ENCODE assay signal across 7 mouse cellular contexts in genomic region chr11:115563406-115563805, GRCm38 (mm10). TPM values are rescaled to one million over a fixed set of nuclear protein-coding genes. Genes with fewer than 3 reads are reported as not detected.
DNase-seq lines count a peak whose midpoint lies in the region; ATAC-seq lines count a peak whose summit lies in the region.

No protein-coding gene starts in this region.

- H3K9me3 ChIP-seq in hindbrain, embryonic 14.5 days (ENCODE audit: control insufficient read depth, low read length), result no peaks in the 10 kb centered on the region
- H3K9me3 ChIP-seq in midbrain, embryonic 14.5 days (ENCODE audit: control insufficient read depth, low read length), result no peaks in the 10 kb centered on the region

- H3K27ac ChIP-seq in hindbrain, embryonic 14.5 days, result no peak overlapping the region; the same call in 1 of the 2 replicates
- peak overlapping the region; percentile 84; the same call in 1 of the 2 replicates for H3K27ac ChIP-seq in midbrain, embryonic 14.5 days (replicated peaks; ENCODE audit: low read depth, low read length)

- ATAC-seq in hindbrain, embryonic 14.5 days (ENCODE audit: low FRiP score), result no peak
- no peak for ATAC-seq in midbrain, embryonic 14.5 days (ENCODE audit: low FRiP score, low TSS enrichment)

- peak overlapping the region; percentile 75 for H3K4me2 ChIP-seq in hindbrain, embryonic 14.5 days (replicated peaks)
- peak overlapping the region; percentile 73 for H3K4me2 ChIP-seq in midbrain, embryonic 14.5 days (ENCODE audit: low read length)

- peak overlapping the region; percentile 64 for H3K4me3 ChIP-seq in hindbrain, embryonic 14.5 days (replicated peaks; ENCODE audit: low read length)
- H3K4me3 ChIP-seq in midbrain, embryonic 14.5 days (replicated peaks; ENCODE audit: low read depth, low read length), result peak overlapping the region; percentile 75

- 58% methylated on average over 4 of the region's 4 CpGs for WGBS in hindbrain, embryonic 14.5 days
- WGBS in midbrain, embryonic 14.5 days, result 44% methylated on average over 4 of the region's 4 CpGs

- no peaks in the 10 kb centered on the region for H3K27me3 ChIP-seq in hindbrain, embryonic 14.5 days (ENCODE audit: control insufficient read depth, insufficient read depth, low read length)
- no peaks in the 10 kb centered on the region for H3K27me3 ChIP-seq in midbrain, embryonic 14.5 days (ENCODE audit: control insufficient read depth, insufficient read depth, low read length)

- peaks cover 22% of the 10 kb centered on the region for H3K36me3 ChIP-seq in hindbrain, embryonic 14.5 days (replicated peaks; ENCODE audit: control insufficient read depth, insufficient read depth)
- H3K36me3 ChIP-seq in midbrain, embryonic 14.5 days (ENCODE audit: control insufficient read depth, insufficient read depth, low read length), result peaks cover 24% of the 10 kb centered on the region

- peak; percentile 20 to 40 for DNase-seq in spleen, postnatal 10 days (ENCODE audit: low spot score in 2 of 2)
- DNase-seq in spleen, postnatal 4 days (ENCODE audit: low spot score in 2 of 2), result no peak
- peak; percentile 39 for DNase-seq in embryo, embryonic 10 days (ENCODE audit: low spot score)
- no peak for DNase-seq in hindbrain, embryonic 14.5 days (ENCODE audit: low spot score)
- DNase-seq in midbrain, embryonic 14.5 days, result no peak
- DNase-seq in right cerebral cortex, postnatal 10 days (ENCODE audit: low spot score in 2 of 2), result no peak
- no peak for DNase-seq in frontal cortex, postnatal 36 days (ENCODE audit: low spot score in 2 of 2)

- peak overlapping the region; percentile 76 for H3K9ac ChIP-seq in hindbrain, embryonic 14.5 days
- 0 out of 2 replicates have a peak overlapping the region, but pooled peaks have one; percentile 73 for H3K9ac ChIP-seq in midbrain, embryonic 14.5 days (replicated peaks; ENCODE audit: low read length)

- peaks cover 9% of the 10 kb centered on the region for H3K4me1 ChIP-seq in hindbrain, embryonic 14.5 days (replicated peaks; ENCODE audit: control insufficient read depth, insufficient read depth, low read length)
- peaks cover 7% of the 10 kb centered on the region; the same call in 1 of the 2 replicates for H3K4me1 ChIP-seq in midbrain, embryonic 14.5 days (ENCODE audit: control insufficient read depth, insufficient read depth, low read length)

RNA-seq across cellular contexts. Expression of gene Nup85, which starts 0.8 kb away (rescaled TPM):
- polyA plus RNA-seq in hindbrain, embryonic 14.5 days (2014; fragmentation: Nextera tagmentation; extraction: Ambion mirVana), result 95.2 and 99.8 TPM in 2 replicates
- polyA plus RNA-seq in midbrain, embryonic 14.5 days (2014; fragmentation: Nextera tagmentation; extraction: Ambion mirVana), result 83.7 and 107 TPM in 2 replicates

RNA-seq across cellular contexts. Expression of gene Sumo2, which starts 27.3 kb away (rescaled TPM):
- polyA plus RNA-seq in hindbrain, embryonic 14.5 days (2014; fragmentation: Nextera tagmentation; extraction: Ambion mirVana), result 968 and 989 TPM in 2 replicates
- polyA plus RNA-seq in midbrain, embryonic 14.5 days (2014; fragmentation: Nextera tagmentation; extraction: Ambion mirVana), result 1,242 and 1,259 TPM in 2 replicates

RNA-seq across cellular contexts. Expression of gene Mrps7, which starts 40.3 kb away (rescaled TPM):
- 72.5 and 74.1 TPM in 2 replicates for polyA plus RNA-seq in hindbrain, embryonic 14.5 days (2014; fragmentation: Nextera tagmentation; extraction: Ambion mirVana)
- 75.7 and 83.4 TPM in 2 replicates for polyA plus RNA-seq in midbrain, embryonic 14.5 days (2014; fragmentation: Nextera tagmentation; extraction: Ambion mirVana)

RNA-seq across cellular contexts. Expression of gene Gga3, which starts 40.4 kb away (rescaled TPM):
- 34.1 and 39.4 TPM in 2 replicates for polyA plus RNA-seq in hindbrain, embryonic 14.5 days (2014; fragmentation: Nextera tagmentation; extraction: Ambion mirVana)
- polyA plus RNA-seq in midbrain, embryonic 14.5 days (2014; fragmentation: Nextera tagmentation; extraction: Ambion mirVana), result 29.3 and 34.3 TPM in 2 replicates

RNA-seq across cellular contexts. Expression of gene Jpt1, which starts 49.2 kb away (rescaled TPM):
- polyA plus RNA-seq in hindbrain, embryonic 14.5 days (2014; fragmentation: Nextera tagmentation; extraction: Ambion mirVana), result 1,350 and 1,384 TPM in 2 replicates
- 1,631 and 1,863 TPM in 2 replicates for polyA plus RNA-seq in midbrain, embryonic 14.5 days (2014; fragmentation: Nextera tagmentation; extraction: Ambion mirVana)

Comparison
In these comparisons a context has a peak if more than half of its experiments do, and no peak if none do; other contexts are left out.
1. DNase-seq: peak in spleen, postnatal 10 days (2 of 2) and embryo, embryonic 10 days (single experiment); none in spleen, postnatal 4 days (0 of 2), hindbrain, embryonic 14.5 days (single experiment), midbrain, embryonic 14.5 days (single experiment), right cerebral cortex, postnatal 10 days (0 of 2) and frontal cortex, postnatal 36 days (0 of 2).